Mouse (Mus musculus): ENCODE results near the gene Btbd11. TPM values are rescaled to one million over a fixed set of nuclear protein-coding genes. Genes with fewer than 3 reads are reported as not detected.
A peak's percentile ranks its signal among the peaks of the same experiment; 100 is the strongest.

Gene Btbd11
- polyA plus RNA-seq, 1 experiment from 2014 or later = 1.9 TPM

- H3K9me3 ChIP-seq (ENCODE audit: control insufficient read depth, low read length) = no peaks in the 10 kb centered on the region
- H3K4me1 ChIP-seq (replicated peaks; ENCODE audit: control insufficient read depth, insufficient read depth) = peaks cover 4% of the 10 kb centered on the region
- WGBS = 86% methylated on average over 7 of the region's 7 CpGs
- DNase-seq (ENCODE audit: low spot score) = no peak
- H3K27me3 ChIP-seq (ENCODE audit: control insufficient read depth, insufficient read depth, low read length) = no peaks in the 10 kb centered on the region
- no peak overlapping the region for H3K4me2 ChIP-seq (replicated peaks; ENCODE audit: low read depth)
- H3K36me3 ChIP-seq (ENCODE audit: control insufficient read depth, insufficient read depth, low read length) = no peaks in the 10 kb centered on the region
- H3K9ac ChIP-seq (ENCODE audit: low read length) = no peak overlapping the region
- no peak for ATAC-seq (ENCODE audit: low FRiP score, low TSS enrichment)
- no peak overlapping the region for H3K4me3 ChIP-seq (ENCODE audit: low read depth, low read length)
- no peak for TF ChIP-seq CTCF (IDR thresholded peaks at IDR 0.05; ENCODE audit: low read depth)
- TF ChIP-seq EP300 (optimal IDR thresholded peaks at IDR 0.05) = no peak
- no peak overlapping the region for H3K27ac ChIP-seq (replicated peaks)
Measured at GRCm38 (mm10) chr10:85382981-85383380, 3.6 kb upstream of the Btbd11 start.

GRCm38 (mm10) chr10:85387219-85388070 is 831 bp downstream of the Btbd11 start:
- Histone ChIP-seq H3K4me1 (replicated peaks; ENCODE audit: control insufficient read depth, insufficient read depth) (peaks cover 6% of the 10 kb centered on the region), H3K9me3 (ENCODE audit: control insufficient read depth, low read length) (no peaks in the 10 kb centered on the region), H3K9ac (ENCODE audit: low read length) (peak overlapping the region; percentile 67), H3K36me3 (ENCODE audit: control insufficient read depth, insufficient read depth, low read length) (no peaks in the 10 kb centered on the region), H3K4me3 (ENCODE audit: low read depth, low read length) (peak overlapping the region; percentile 55), H3K4me2 (replicated peaks; ENCODE audit: low read depth) (peak overlapping the region; percentile 99), H3K27ac (replicated peaks) (peak overlapping the region; percentile 70; the same call in 1 of the 2 replicates), H3K27me3 (ENCODE audit: control insufficient read depth, insufficient read depth, low read length) (no peaks in the 10 kb centered on the region)
- under 1% methylated on average over 74 of the region's 78 CpGs for WGBS
- DNase-seq (ENCODE audit: low spot score) = peak; percentile 37
- peak; percentile 20; the same call in 1 of the 2 replicates for ATAC-seq (ENCODE audit: low FRiP score, low TSS enrichment)
- TF ChIP-seq EP300 (optimal IDR thresholded peaks at IDR 0.05) (no peak), CTCF (IDR thresholded peaks at IDR 0.05; ENCODE audit: low read depth) (no peak)

- peak overlapping the region; percentile 99 for H3K4me2 ChIP-seq (replicated peaks; ENCODE audit: low read depth)
- peak overlapping the region; percentile 67 for H3K9ac ChIP-seq (ENCODE audit: low read length)
- DNase-seq (ENCODE audit: low spot score) (no peak), ATAC-seq (ENCODE audit: low FRiP score, low TSS enrichment) (no peak)
- peak overlapping the region; percentile 55 for H3K4me3 ChIP-seq (ENCODE audit: low read depth, low read length)
- H3K9me3 ChIP-seq (ENCODE audit: control insufficient read depth, low read length) = no peaks in the 10 kb centered on the region
- H3K4me1 ChIP-seq (replicated peaks; ENCODE audit: control insufficient read depth, insufficient read depth) = peaks cover 6% of the 10 kb centered on the region
- no peaks in the 10 kb centered on the region for H3K36me3 ChIP-seq (ENCODE audit: control insufficient read depth, insufficient read depth, low read length)
- no peaks in the 10 kb centered on the region for H3K27me3 ChIP-seq (ENCODE audit: control insufficient read depth, insufficient read depth, low read length)
- TF ChIP-seq CTCF (IDR thresholded peaks at IDR 0.05; ENCODE audit: low read depth) = no peak
- no peak for TF ChIP-seq EP300 (optimal IDR thresholded peaks at IDR 0.05)
- WGBS = 2% methylated on average over 40 of the region's 50 CpGs
- no peak overlapping the region for H3K27ac ChIP-seq (replicated peaks)
Measured at GRCm38 (mm10) chr10:85388071-85388750, 1.6 kb downstream of the Btbd11 start.

GRCm38 (mm10) chr10:85388751-85389115 is 2.1 kb downstream of the Btbd11 start:
- no peak overlapping the region for H3K27ac ChIP-seq (replicated peaks)
- no peaks in the 10 kb centered on the region for H3K9me3 ChIP-seq (ENCODE audit: control insufficient read depth, low read length)
- TF ChIP-seq CTCF (IDR thresholded peaks at IDR 0.05; ENCODE audit: low read depth) = peak; percentile 65
- no peak for TF ChIP-seq EP300 (optimal IDR thresholded peaks at IDR 0.05)
- H3K4me3 ChIP-seq (ENCODE audit: low read depth, low read length) = peak overlapping the region; percentile 55
- peaks cover 6% of the 10 kb centered on the region for H3K4me1 ChIP-seq (replicated peaks; ENCODE audit: control insufficient read depth, insufficient read depth)
- no peak for ATAC-seq (ENCODE audit: low FRiP score, low TSS enrichment)
- DNase-seq (ENCODE audit: low spot score) = peak; percentile 30
- H3K9ac ChIP-seq (ENCODE audit: low read length) = no peak overlapping the region
- H3K4me2 ChIP-seq (replicated peaks; ENCODE audit: low read depth) = peak overlapping the region; percentile 99
- 6% methylated on average over 9 of the region's 9 CpGs for WGBS
- no peaks in the 10 kb centered on the region for H3K36me3 ChIP-seq (ENCODE audit: control insufficient read depth, insufficient read depth, low read length)
- H3K27me3 ChIP-seq (ENCODE audit: control insufficient read depth, insufficient read depth, low read length) = no peaks in the 10 kb centered on the region

GRCm38 (mm10) chr10:85389286-85390139 is 2.9 kb downstream of the Btbd11 start:
- H3K27me3 ChIP-seq (ENCODE audit: control insufficient read depth, insufficient read depth, low read length) = no peaks in the 10 kb centered on the region
- peaks cover 6% of the 10 kb centered on the region for H3K4me1 ChIP-seq (replicated peaks; ENCODE audit: control insufficient read depth, insufficient read depth)
- H3K27ac ChIP-seq (replicated peaks) = no peak overlapping the region
- H3K9me3 ChIP-seq (ENCODE audit: control insufficient read depth, low read length) = no peaks in the 10 kb centered on the region
- no peaks in the 10 kb centered on the region for H3K36me3 ChIP-seq (ENCODE audit: control insufficient read depth, insufficient read depth, low read length)
- WGBS = 49% methylated on average over 23 of the region's 23 CpGs
- TF ChIP-seq CTCF (IDR thresholded peaks at IDR 0.05; ENCODE audit: low read depth) (no peak), EP300 (optimal IDR thresholded peaks at IDR 0.05) (no peak)
- H3K4me3 ChIP-seq (ENCODE audit: low read depth, low read length) = no peak overlapping the region
- no peak for DNase-seq (ENCODE audit: low spot score)
- no peak overlapping the region for H3K9ac ChIP-seq (ENCODE audit: low read length)
- H3K4me2 ChIP-seq (replicated peaks; ENCODE audit: low read depth) = peak overlapping the region; percentile 99
- no peak for ATAC-seq (ENCODE audit: low FRiP score, low TSS enrichment)
